Mouse (Mus musculus) activated CD4-positive, CD25-positive, alpha-beta regulatory T cell, adult 4 months (primary cell): ENCODE results near the gene 1600002K03Rik. TPM values are rescaled to one million over a fixed set of nuclear protein-coding genes. Genes with fewer than 3 reads are reported as not detected.

ENCODE experiments used
- ATAC-seq: one replicate; pipeline ENCODE4 v1.8.0; 2017
- polyA plus RNA-seq, 2 experiments: library from polyadenylated mRNA; unstranded; fragments of 100-300 nt; shearing (Covaris generic); gene quantifications; one replicate each; pipeline ENCODE4 v1.2.1; 2017

1600002K03Rik gene
- polyA plus RNA-seq, 2 experiments from 2014 or later: 18.0 to 22.7 TPM

DNA sequence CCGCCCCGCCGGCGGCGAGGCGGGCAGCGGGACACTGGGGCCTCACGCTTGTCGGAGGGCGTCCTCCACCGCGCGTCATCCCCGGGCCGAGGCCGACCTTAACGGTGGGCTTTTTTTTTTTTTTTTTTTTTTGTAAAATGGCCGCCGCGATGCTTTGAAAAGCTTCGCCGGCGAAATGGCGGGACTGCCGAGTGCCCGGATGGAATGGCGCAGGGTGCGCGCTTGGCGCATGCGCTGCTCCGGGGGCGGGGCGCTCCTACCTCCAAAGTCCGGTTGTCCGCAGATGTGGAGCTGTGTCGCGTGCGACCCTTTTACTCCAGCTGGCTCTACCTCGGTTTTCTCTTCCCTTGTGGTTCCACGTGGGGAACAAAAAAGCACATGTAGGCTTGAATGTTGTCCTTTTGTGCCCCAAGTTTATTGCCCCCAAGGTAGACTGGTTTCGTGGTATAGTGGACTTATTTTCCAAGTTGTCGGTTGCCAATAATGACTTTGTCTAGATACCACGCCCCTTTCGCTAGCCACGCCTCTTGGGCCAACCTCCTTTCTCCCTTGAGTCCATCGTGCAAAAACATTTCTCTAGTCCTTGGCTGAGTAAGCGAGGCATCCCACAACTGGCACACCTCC lies 4.6 kb upstream of the 1600002K03Rik start:
- no peak for ATAC-seq

DNA sequence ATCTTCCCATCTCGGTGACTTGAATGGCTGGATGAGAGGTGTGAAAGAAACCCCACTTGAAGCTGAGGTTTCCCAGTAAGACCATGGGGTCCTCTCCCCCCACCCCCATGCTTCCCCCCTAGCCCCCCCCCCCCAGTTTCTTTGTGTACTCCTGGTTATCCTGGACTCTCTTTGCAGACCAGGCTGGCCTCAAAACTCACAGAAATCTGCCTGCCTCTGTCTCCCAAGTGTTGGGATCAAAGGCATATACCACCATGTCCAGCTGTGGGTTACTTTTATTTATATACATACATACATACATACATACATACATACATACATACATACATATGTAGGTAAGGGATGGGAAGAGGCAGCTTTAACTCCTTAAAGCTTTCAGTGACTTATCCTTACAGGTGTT lies 3.7 kb upstream of the 1600002K03Rik start:
- ATAC-seq: no peak

DNA sequence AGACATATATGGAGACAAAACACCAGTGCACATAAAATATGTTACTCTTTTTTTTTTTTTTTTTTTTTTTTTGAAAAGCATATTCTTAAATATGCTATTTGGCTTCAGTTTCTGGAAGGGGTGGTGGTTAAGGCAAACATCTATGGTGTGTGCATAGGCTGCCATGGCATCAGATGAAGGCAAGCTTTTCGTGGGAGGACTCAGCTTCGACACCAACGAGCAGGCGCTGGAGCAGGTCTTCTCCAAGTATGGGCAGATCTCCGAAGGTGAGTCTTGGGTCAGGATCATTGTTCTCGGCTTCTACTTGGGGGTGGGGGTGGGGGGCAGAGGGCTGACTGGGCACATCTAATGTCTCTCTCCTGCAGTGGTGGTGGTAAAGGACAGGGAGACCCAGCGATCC lies 3.1 kb upstream of the 1600002K03Rik start:
- no peak for ATAC-seq

DNA sequence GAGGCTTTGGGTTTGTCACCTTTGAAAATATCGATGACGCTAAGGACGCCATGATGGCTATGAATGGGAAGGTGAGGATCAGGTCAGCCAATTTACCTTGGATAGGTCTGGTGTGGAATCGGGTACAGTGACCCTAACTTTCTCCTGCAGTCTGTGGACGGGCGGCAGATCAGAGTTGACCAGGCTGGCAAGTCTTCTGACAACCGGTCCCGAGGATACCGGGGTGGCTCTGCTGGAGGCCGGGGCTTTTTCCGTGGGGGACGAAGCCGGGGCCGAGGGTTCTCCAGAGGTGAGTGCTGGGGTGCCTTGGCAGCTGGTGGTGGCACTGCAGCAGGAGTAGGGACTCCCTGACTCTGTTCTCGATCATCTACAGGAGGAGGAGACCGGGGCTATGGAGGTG lies 2.7 kb upstream of the 1600002K03Rik start:
- no peak for ATAC-seq

DNA sequence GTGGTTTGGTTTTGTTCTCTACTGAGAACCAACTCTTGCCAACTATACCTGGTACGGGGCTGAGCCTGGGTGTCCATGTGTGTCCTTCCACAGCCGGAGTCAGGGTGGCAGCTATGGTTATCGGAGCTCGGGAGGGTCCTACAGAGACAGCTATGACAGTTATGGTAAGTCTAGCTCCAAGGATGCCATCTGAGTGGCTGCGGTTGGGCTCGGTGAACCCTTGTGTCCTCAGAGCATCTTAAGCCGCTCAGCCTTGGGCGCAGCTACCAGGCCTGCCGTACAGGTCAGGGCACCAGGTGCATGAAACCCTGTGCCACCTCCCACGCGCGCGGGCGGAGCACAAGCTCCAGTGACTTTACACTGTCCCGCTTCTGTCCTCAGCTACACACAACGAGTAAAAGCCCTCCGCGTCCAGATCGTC lies 2.1 kb upstream of the 1600002K03Rik start:
- ATAC-seq: no peak

DNA sequence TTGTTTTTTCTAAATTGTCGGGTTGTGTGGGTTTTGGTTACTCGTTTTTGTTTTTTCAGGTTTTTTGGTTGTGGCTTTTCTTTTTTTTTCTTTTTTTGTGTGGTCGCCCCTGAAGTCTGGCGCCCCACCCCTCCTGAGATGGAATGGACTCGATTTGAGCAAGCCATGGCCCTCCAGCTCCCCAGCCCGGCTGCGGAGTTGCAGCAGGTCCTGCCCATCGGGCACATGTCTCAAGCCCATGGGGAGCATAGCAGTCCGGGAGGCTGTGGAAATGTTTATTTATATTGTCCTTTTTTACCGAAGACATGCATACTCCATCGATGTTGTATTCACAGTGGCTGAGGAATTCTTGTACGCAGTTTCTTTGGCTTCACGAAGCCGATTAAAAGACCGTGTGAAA lies 1.5 kb upstream of the 1600002K03Rik start:
- no peak for ATAC-seq

DNA sequence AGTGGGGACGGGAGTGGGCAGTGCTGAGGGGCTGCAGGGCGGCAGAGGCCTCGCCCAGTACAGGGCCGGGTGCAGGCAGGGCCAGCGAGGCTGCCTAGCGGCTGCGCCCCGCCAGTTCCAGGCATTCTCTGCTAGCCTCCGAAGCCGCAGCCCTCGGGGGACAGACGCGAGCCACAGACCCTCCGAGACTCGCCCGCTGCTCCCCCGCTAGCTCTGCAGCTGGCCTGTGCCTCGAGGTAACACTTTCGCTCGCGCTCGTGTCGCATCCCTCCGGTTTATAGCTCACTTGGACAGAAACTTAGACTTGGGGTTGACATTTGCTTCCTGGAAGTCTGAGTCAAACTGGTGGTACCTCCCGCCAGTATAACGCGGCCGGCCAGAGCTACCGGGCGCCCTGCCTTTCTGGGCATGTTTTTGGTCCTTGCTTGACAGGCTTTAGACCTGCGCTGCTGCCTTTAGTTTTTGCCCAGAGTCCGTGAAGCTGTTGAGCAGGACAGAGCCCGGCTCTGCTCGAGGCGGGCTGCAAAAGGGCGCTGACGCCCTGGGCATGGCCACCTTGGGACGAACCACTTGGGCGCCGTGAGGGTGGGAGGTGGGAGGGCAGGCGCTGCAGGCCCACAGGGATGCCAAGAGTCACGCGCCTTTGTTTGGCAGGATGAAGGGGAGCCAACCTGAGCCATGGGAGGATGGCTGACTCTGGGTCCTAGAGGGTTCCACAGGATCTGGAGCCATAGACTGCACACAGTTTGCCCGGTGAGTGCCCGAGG lies 801 bp upstream of the 1600002K03Rik start:
- ATAC-seq: no peak

DNA sequence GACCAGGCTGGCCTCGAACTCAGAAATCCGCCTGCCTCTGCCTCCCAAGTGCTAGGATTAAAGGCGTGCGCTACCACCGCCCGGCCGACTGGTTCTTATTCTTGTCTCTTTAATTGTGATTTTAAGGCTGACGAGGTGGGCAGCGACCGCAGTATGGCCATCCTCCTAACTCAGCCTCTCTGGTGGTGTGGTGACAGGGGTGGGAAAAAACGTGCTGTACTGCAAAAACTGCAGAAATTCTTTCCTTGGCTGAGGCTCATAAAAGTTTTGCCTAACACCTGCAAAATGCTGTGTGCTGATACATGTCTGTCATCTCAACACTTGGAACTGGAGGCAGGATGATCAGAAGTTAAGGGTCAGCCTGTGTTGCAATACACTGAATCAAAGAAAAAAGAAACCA lies 614 bp downstream of the 1600002K03Rik start:
- ATAC-seq: no peak

DNA sequence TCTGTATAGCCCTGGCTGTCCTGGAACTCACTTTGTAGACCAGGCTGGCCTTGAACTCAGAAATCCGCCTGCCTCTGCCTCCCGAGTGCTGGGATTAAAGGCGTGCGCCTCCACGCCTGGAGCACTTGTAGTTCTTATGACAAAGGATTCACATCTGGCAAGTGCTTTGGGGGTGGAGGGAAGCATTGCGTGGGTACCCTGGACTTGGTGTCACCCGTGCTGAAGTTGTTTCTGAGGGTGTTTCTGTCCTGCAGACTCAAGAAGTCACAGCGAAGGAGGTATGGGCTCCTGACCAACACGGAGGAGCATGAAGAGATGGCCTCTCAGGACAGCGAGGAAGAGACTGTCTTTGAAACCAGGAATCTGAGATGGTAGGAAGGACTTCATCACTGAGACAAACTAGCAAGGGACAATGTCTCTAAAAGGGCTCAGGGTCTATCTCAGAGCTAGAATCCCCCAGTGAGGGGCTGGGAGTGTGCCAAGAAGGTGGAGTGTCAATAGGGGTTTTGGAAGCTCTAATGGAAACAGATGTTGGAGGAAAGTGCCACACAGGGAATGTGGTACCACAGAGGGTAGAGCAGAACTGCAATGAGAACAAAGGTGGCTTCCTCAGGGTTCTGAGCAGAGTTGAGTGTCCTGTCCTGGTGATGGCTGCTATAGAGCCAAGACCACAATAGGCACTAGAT lies 1.4 kb downstream of the 1600002K03Rik start:
- ATAC-seq: no peak

DNA sequence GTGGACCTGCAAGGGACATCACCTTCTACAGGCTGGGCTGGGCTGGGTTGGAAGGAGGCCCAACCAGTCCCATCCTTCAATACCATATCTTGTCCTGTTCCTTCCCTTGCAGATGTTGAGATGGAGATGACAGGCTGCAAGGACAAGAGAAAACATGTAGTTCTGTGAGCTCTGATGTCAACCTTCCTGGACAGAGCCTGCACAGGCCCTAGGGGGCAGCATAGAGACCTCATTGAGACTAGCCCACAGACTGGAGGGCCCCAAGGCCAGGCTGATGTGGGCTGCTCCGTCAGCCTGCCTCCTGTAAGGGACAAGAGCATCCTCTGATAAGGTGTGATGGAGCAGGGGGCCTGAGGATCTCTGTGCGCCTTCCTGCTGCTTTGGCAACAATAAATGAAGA lies 2.0 kb downstream of the 1600002K03Rik start:
- no peak for ATAC-seq

DNA sequence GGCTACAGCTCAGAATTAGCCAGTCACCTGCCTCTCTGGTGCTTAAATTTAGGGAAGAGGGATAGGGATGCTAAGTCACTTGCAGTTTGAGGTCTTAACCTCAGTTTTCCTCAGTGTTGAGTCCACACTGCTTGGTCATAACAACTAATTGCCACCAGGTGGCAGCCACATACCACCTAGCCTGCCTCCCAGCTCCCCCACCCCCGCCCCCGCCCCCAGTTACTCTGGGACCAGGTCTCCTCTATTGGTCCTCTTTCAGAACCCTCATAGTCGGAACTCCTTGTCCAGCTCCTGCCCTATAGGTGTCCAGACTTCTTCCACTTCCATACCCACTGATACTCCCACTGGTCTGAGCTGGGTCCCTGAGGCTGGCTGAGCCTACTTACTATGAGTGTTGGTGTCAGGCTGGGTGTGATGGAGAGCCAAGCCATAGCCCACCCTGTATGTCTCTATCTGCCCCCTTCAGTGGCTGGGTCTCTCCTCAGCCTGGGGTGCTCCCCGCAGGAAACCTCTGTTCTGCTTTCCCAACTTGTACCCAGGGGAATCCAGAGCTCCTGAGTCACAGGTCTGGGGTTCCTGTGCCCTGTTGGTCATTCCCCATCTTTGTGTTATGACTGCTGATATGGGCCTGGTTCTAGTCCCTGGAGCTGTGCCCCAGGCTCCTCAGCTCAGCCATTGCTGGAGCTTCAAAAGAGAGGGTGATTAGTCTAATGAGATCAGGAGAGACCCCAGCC lies 3.0 kb downstream of the 1600002K03Rik start:
- no peak for ATAC-seq

DNA sequence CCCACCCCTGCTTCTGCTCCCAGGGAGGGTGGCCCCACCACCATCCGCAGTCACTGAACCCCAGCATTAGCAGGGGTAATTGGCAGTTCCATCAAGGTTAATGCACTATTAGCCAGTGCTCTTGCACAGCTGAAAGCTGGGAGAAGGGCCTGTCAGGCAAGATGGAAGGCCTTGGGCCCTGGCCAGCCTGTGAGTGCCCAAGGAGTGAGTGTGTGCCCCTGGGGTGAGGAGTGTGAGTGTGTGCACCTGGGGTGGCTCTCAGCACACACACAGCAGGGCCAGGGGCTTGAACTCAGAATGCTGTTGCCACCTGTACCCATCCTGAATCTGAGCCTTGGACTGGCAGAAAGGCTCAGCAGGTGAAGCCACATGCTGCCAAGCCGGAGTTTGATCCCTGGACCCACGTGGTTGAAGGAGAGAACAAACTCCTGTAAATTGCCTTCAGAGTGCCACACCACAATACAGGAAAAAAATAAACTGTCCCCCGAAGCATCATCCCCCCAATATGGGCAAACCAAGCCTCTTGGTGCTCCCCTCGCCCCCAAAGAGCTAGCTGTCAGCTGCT lies 3.6 kb downstream of the 1600002K03Rik start:
- ATAC-seq: no peak

DNA sequence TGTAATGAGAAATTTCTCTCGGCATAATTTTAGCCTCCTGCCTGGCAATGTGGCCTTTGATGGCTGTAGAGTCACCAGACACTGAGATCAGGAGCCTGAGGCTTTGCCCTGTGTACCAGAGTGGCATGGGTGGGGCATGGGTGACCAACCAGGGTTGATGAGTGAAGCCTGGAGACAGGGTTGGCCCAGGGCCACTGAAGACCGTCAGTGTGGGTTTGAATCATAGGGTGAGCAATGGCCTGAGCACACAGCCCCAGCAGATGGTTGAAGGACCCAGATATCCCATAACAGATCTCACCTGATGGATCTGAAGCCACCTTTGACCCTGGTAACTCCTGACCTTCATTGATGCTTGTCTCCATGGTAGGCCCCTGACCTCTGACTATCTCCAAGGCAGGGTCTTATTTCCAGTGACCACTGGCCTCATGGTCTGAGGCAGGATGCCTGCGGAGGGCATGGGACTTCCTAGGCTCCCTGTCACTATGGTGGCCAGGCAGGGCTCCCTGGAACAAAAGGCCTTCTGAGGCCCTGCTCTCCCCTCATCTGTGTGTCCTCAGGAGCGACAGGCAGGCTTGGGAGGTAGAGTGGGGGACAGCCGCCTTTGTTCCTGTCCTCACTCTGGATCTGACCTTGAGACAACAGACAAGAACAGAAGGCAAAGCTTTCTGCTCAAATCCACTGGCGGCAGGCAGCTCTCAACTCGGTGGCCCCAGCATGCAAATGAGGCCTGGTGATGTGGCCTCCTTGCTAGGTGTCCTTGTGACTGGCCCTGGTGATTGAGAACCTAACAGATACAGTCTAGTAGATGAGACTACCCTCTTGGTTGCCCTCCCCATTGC lies 4.9 kb downstream of the 1600002K03Rik start:
- no peak for ATAC-seq

DNA sequence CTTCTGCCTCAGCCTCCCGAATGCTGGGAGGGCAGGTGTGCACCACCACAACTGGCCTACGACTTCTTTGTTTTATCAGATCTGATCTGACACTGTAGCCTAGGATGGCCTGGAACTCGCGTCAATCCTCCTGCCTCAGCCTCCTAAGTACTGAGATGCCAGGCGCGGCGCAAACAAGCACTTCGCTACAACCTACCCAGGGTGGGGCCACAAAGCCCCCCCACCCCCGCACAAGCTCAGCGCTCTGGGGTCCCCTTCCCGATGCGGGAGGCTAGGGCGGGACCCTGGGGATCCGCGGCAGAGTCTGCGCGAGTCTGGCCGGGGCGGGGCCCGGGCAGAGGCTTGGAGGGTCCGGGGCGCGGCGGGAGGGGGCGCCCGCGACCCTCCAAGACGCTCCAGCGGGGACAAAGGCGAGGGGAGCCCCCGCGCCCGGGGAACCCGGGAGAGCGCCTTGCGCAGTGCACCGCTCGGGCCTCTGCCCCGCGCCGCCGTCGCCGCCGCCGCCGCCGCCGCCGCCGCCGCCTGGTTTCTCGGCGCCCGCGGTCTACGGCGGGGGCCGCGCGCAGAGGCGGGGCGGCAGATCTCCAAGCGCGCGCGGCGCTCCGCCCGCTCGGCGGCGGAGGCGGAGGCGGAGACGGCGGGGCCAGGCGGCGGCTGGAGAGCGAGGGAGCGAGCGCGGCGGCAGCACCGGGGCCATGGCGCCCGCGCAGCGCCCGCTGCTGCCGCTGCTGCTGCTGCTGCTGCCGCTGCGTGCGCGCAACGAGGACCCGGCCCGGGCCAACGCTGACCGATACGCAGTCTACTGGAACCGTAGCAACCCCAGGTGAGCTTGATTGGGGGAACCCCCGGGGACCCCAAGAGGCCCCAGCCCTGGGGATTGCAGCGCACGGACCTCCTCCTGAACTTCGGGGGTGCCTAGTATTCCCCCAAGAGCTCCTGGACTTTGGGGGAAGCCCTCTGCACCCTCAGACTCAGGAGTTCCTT lies 6.6 kb downstream of the 1600002K03Rik start, which contains the start of gene Efna2:
TSS of gene Efna2 (plus strand) at position 415 of the 984 bp plus-strand sequence.
- no peak for ATAC-seq

DNA sequence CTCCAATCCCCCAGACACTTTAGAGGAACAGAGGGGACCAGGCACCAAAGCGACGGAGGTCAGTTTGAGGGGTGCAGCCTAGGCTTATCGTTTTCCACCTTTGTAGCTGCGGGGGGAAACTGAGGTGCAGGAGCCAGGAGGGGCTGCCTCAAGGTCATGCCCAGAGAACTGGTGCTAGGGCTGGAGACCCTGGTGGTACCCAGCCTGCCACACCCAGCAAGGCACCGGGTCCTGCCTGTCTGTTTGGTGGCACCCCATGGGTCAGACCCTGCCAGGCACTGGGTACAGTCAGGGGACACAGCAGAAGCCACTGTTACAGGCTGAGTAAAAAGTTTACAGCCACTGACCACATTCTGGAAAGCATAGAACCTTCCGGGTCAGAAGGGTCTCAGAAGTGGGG lies 7.5 kb downstream of the 1600002K03Rik start:
- no peak for ATAC-seq

DNA sequence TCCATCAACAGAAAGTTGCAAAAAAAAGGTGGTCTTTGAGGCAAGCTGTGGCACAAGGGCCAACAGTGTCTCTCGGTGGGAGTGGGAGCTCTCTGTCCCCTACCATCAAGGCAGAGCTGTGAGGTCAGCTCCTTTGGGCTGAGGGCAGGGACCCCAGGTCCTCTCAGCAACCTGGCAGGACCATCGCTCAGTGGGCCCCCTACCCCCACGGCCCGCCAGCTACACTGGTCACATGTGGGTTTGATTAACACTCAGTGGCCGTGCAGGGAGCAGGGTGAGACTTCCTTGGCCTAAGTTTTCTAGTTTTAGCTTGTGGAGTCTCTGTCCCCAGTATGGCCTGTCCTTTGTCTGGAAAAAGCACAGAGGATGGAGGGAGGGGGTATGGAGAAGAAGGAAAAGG lies 8.1 kb downstream of the 1600002K03Rik start:
- ATAC-seq: no peak

DNA sequence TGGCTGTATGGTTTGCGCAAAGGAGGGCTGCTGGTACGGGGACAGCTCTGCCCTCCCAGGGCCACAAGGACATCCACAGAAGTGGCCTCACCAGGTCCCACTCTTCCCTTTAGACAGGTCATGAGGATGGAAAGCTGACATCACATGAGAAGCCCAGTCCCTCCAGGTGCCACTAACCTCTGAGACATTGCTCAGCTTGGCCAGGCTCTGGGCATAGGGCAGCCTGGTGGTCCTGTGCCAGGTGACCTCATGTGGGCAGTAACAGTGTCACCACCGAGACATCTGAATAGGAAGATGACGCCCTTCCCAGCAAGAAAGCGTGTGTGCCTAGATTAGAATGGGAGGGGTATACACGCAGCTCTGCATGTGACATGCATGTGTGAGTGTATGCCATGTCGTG lies 9.8 kb downstream of the 1600002K03Rik start:
- no peak for ATAC-seq

DNA sequence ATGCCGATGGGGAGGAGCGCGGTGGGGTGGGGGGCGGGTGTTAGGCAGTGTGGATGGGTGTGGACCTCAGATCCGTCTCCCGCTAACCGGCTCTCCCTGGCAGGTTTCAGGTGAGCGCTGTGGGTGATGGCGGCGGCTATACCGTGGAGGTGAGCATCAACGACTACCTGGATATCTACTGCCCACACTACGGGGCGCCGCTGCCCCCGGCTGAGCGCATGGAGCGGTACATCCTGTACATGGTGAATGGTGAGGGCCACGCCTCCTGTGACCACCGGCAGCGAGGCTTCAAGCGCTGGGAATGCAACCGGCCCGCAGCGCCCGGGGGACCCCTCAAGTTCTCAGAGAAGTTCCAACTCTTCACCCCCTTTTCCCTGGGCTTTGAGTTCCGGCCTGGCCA lies 13.9 kb downstream of the 1600002K03Rik start:
- no peak for ATAC-seq

DNA sequence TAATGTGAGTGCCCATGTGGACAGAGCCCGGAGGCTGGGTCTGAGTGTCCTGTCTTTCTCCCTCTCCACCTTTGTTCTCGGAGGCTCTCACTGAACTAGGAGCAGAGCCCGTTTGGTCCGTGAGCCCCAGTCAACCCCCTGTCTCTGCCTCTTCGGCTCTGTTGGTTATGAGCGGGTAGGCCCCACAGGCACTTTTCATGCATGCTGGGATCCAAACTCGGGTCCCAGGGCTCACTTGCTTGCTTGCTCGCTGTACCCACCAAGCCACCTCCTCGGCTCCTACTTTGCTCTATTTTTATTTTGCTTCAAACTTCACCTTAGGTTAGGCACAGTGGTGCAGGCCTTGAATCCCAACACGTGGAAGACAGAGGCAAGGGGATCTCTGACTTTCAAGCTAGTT lies 15.0 kb downstream of the 1600002K03Rik start:
- no peak for ATAC-seq

DNA sequence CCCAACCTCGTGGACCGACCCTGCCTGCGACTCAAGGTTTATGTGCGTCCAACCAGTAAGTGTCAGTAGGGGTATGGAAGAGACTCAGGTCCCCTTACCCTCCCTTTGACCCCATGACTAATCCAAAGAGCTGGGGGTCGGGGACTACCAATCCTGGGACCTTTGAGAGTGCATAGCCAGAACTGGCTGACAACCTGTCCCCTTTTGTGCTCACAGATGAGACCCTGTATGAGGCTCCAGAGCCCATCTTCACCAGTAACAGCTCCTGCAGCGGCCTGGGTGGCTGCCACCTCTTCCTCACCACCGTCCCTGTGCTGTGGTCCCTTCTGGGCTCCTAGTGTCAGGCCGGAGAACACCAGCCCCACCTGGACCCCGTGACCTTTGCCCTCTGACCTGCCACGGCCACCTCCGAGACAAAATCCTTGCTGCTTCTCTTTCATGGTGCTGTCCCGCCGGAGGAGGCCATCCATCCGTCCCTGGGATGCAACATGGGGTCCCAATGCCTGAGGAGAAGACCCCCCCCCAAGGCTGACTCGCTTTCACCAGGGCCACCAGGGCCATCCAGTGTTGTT lies 15.8 kb downstream of the 1600002K03Rik start:
- no peak for ATAC-seq
